Mouse (Mus musculus) right cerebral cortex, postnatal 4 days (tissue): ENCODE data around the gene Emc1.
"Not testable (repeated sequence)": the region's sequence is repeated elsewhere in the genome, so short reads cannot be mapped to it uniquely, and the experiment has no call there.

ENCODE experiments used
- DNase-seq: peaks from one replicate; pipeline ENCODE4 v3.0.0-alpha.2; 2022

Emc1 gene

GRCm38 (mm10) chr4:139360761-139361548 is 8.6 kb downstream of the Emc1 start:
- no peak for DNase-seq

- DNase-seq: no peak
Measured at GRCm38 (mm10) chr4:139367336-139367735, 14.9 kb downstream of the Emc1 start.

- DNase-seq: no peak
Measured at GRCm38 (mm10) chr4:139368038-139368437, 15.7 kb downstream of the Emc1 start.

- DNase-seq: no peak
Measured at GRCm38 (mm10) chr4:139373130-139373529, 20.7 kb downstream of the Emc1 start.

- DNase-seq: no peak
Measured at GRCm38 (mm10) chr4:139373531-139373930, 21.1 kb downstream of the Emc1 start.

GRCm38 (mm10) chr4:139379719-139380118 is 27.3 kb downstream of the Emc1 start:
- DNase-seq: no peak

- DNase-seq: peak; percentile 100
Measured at GRCm38 (mm10) chr4:139380207-139380748, 27.9 kb downstream of the Emc1 start.

GRCm38 (mm10) chr4:139380775-139381451 is 28.5 kb downstream of the Emc1 start:
- no peak for DNase-seq

- no peak for DNase-seq
Measured at GRCm38 (mm10) chr4:139381452-139381845, 29.1 kb downstream of the Emc1 start.

- no peak for DNase-seq
Measured at GRCm38 (mm10) chr4:139382231-139382630, 29.8 kb downstream of the Emc1 start.

GRCm38 (mm10) chr4:139385841-139386240 is 33.5 kb downstream of the Emc1 start:
- not testable (repeated sequence) for DNase-seq

GRCm38 (mm10) chr4:139386869-139387319 is 34.5 kb downstream of the Emc1 start:
- no peak for DNase-seq

- no peak for DNase-seq
Measured at GRCm38 (mm10) chr4:139389557-139389956, 37.2 kb downstream of the Emc1 start.

- no peak for DNase-seq
Measured at GRCm38 (mm10) chr4:139395431-139395830, 43.0 kb downstream of the Emc1 start.

- DNase-seq: no peak
Measured at GRCm38 (mm10) chr4:139400487-139400886, 48.1 kb downstream of the Emc1 start.

GRCm38 (mm10) chr4:139403214-139403613 is 50.8 kb downstream of the Emc1 start:
- no peak for DNase-seq

- DNase-seq: no peak
Measured at GRCm38 (mm10) chr4:139411351-139411750, 59.0 kb downstream of the Emc1 start.

- DNase-seq: no peak
Measured at GRCm38 (mm10) chr4:139417868-139418267, 65.5 kb downstream of the Emc1 start.

GRCm38 (mm10) chr4:139421621-139422020 is 69.2 kb downstream of the Emc1 start:
- DNase-seq: no peak

- no peak for DNase-seq
Measured at GRCm38 (mm10) chr4:139422409-139422808, 70.0 kb downstream of the Emc1 start.

- DNase-seq: no peak
Measured at GRCm38 (mm10) chr4:139423270-139423669, 70.9 kb downstream of the Emc1 start.
